Mouse (Mus musculus) CD4-positive, CD25-positive, alpha-beta regulatory T cell, adult 4 months (primary cell): Measurements from ENCODE around the gene Soat1. TPM values are rescaled to one million over a fixed set of nuclear protein-coding genes. Genes with fewer than 3 reads are reported as not detected.

Experiments used
- ATAC-seq: one replicate; pipeline ENCODE4 v1.8.0; 2017
- polyA plus RNA-seq, 2 experiments: library from polyadenylated mRNA; unstranded; fragments of 100-300 nt; shearing (Covaris generic); gene quantifications; one replicate each; pipeline ENCODE4 v1.2.1; 2017

Gene Soat1
- polyA plus RNA-seq, 2 experiments from 2014 or later = 56.3 TPM

GRCm38 (mm10) chr1:156463981-156464853 is 9.9 kb downstream of the Soat1 start:
- ATAC-seq = no peak

GRCm38 (mm10) chr1:156462273-156462991 is 11.7 kb downstream of the Soat1 start:
- ATAC-seq = peak; percentile 26

- no peak for ATAC-seq
Observed at GRCm38 (mm10) chr1:156461036-156461435, 13.1 kb downstream of the Soat1 start.

- no peak for ATAC-seq
Observed at GRCm38 (mm10) chr1:156460216-156460615, 13.9 kb downstream of the Soat1 start.

- ATAC-seq = peak; percentile 83
Observed at GRCm38 (mm10) chr1:156459690-156460089, 14.4 kb downstream of the Soat1 start.

- ATAC-seq = no peak
Observed at GRCm38 (mm10) chr1:156458391-156459060, 15.6 kb downstream of the Soat1 start.

- ATAC-seq = no peak
Observed at GRCm38 (mm10) chr1:156455005-156455758, 18.9 kb downstream of the Soat1 start.

GRCm38 (mm10) chr1:156454384-156454783 is 19.7 kb downstream of the Soat1 start:
- peak; percentile 62 for ATAC-seq

GRCm38 (mm10) chr1:156453876-156454275 is 20.3 kb downstream of the Soat1 start:
- ATAC-seq = no peak

- no peak for ATAC-seq
Observed at GRCm38 (mm10) chr1:156450478-156450877, 23.7 kb downstream of the Soat1 start.

GRCm38 (mm10) chr1:156449691-156450090 is 24.4 kb downstream of the Soat1 start:
- no peak for ATAC-seq

- ATAC-seq = no peak
Observed at GRCm38 (mm10) chr1:156449089-156449488, 25.0 kb downstream of the Soat1 start.

GRCm38 (mm10) chr1:156445049-156445448 is 29.1 kb downstream of the Soat1 start:
- no peak for ATAC-seq

GRCm38 (mm10) chr1:156442776-156443175 is 31.4 kb downstream of the Soat1 start:
- no peak for ATAC-seq

- ATAC-seq = no peak
Observed at GRCm38 (mm10) chr1:156442266-156442665, 31.9 kb downstream of the Soat1 start.

GRCm38 (mm10) chr1:156437726-156438125 is 36.4 kb downstream of the Soat1 start:
- ATAC-seq = peak; percentile 53

- ATAC-seq = peak; percentile 76
Observed at GRCm38 (mm10) chr1:156437016-156437708, 37.0 kb downstream of the Soat1 start.

- ATAC-seq = no peak
Observed at GRCm38 (mm10) chr1:156433497-156433896, 40.6 kb downstream of the Soat1 start.

GRCm38 (mm10) chr1:156432498-156432897 is 41.6 kb downstream of the Soat1 start:
- no peak for ATAC-seq

- no peak for ATAC-seq
Observed at GRCm38 (mm10) chr1:156428434-156428833, 45.7 kb downstream of the Soat1 start.

GRCm38 (mm10) chr1:156425746-156426145 is 48.4 kb downstream of the Soat1 start:
- ATAC-seq = no peak

GRCm38 (mm10) chr1:156424054-156424453 is 50.1 kb downstream of the Soat1 start:
- no peak for ATAC-seq
